Mouse (Mus musculus) E14TG2a.4 (cell line): ENCODE results near the gene Atxn7l1.

Source experiments
- CTCF ChIP-seq: conservative IDR thresholded peaks from 2 replicates; pipeline ENCODE4 v1.5.1; 2014; ENCODE audit warnings: low read length
- NANOG ChIP-seq: IDR thresholded peaks from 2 replicates; pipeline ENCODE4 v1.6.1; 2014; ENCODE audit warnings: borderline replicate concordance, low read length, mixed read lengths
- POU5F1 ChIP-seq: IDR thresholded peaks from 2 replicates; pipeline ENCODE4 v1.6.1; 2014; ENCODE audit warnings: low read length, borderline replicate concordance

DNA sequence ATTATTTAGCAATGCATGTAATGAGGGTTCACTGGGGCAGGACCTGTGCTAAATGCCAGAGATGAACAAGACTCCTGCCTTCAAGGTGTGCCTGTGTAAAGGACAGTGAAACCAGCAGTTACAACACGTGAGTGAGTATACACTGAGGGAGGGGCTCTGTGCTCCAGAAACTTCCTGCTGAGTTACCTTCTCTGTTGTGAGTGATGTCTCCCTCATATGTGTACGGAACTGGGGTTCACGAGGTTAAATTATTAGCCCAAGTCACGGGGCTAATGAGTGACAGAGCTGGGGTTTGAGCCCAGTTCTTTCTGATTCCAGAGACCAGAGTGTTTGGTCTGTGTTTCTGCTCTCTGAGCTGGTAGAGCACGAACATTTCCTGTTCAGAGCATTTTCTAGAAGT lies 168.3 kb downstream of the Atxn7l1 start:
- TF ChIP-seq CTCF (no peak), NANOG (no peak), POU5F1 (no peak)
